Mouse (Mus musculus) right cerebral cortex, postnatal 25 days (tissue): ENCODE results near the gene Hes1.

ENCODE experiments used
- DNase-seq: peaks from one replicate; pipeline ENCODE4 v3.0.0; 2022

Hes1 gene

DNA sequence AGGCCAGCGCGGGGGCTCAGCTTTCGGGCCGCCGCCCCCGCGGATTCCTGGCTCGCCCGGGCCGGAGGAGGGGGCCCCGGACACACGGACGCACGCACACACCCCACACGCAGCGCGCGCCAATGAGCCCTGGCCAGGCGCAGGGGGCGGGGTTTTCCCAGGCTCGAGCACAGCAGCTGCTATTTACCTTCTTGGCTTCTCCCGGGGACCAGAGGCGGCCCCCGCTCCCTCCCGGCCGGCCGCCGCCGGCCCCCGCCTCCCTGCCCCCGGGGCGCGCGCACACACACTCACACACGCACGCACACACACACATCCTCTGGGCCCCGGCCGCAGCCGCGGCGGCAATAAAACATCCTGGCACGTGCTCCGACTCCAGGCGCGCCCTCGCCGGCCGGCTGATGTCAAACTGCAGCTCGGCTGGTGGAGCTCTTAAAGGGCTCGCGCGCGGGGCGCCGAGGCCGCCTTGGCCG is at the start of gene Hes1:
TSS of gene Hes1 (plus strand) at position 401 of the 470 bp plus-strand sequence.
- peak; percentile 82 for DNase-seq

DNA sequence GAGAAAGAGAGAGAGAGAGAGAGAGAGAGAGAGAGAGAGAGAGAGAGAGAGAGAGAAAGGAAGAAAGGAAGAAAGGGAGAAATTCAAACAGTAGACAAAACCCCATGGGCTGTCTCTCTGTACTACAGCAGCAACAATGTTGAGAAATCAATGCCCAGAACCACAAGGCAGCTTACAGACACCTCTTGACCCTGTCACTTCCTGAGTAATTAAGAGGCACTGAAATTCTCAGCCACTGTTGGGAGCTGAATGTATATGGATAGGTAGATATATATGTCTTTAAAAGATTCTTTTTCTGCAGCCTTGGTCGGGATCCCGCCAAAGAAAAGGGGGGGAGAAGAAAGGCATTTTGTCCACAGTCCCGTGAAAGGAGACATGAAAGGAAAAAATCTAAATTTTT is 48.1 kb upstream of the Hes1 start:
- no peak for DNase-seq

DNA sequence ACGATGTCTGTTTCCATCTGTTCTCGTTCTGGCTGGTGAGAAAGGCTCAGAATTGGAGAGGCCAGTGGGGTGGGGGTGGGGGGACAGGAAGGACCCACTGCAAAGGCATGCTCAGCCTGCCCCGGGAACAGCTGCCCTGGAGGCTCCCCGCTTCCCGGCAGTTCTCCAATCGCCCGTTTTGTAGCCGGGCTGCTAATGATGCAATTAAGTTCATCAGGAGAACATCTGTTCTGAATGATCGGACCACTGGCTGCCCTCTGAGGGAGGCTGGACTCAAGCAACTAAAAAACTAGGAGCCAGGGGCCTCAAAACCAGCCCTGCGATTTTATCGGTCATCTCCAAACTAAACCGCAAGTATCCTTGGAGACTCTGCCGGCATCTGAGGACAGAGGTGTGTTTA is 44.1 kb upstream of the Hes1 start:
- no peak for DNase-seq

DNA sequence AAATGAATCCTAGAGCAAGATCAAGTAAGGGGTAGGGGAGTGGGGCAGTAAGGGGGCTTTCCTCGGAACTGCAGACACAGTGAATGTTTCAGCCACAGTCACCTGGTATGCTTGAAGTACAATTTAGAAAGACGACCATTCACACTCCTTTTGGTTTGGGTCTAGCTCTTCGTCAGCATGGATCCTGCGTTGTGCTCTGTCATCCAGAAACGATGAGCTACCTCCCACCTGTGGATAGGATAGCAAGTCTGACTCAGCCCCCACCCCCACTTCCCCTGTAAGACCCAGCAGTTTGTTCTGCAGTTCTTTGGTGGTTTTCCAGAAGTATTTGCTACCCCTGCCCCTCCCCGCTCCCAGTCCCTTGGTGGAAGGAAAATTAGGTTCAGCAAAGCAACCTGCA is 41.8 kb upstream of the Hes1 start:
- DNase-seq, result peak; percentile 30

DNA sequence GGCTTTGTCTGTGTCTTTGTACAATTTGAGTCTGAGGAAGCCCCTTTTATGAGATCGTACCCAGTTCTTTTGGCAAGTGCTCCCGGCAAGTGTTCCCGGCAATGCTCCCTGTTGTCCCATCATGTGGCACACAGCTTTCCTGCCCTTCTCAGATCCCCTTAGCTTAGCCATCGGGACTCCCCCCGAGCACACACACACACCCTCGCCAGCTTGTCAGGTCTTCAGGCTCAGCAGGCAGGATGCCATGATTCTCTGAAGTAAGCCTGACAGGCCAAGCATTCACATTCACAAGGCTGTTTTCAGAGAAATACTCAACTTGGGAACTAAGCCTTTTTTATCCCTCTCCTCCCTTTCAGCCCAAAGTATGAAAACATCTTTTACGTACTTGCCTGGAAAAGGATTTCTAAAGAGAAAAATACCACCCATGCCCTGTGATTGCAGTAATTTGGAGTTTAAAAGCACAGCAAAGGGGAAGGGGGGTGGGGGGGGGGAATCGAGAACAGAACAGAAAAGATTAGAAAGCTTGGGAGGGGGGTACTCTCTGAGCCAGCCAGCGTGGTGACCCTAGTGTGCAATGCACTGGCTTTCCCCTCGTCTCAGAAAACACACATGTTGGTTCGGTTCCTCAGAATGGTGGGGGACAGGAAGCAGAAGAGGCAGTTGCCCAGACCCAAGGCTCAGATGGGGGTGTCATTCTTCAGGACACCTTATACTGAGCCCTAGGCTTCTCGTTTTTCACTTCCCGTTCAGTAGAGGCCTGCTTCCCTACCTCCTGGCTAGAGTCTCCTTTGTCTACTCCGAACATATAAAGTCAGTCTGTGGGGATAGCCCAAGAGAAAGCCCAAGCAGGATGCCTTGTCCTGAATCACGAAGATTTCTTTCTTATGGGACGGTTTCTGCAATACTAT is 41.0 kb upstream of the Hes1 start:
- peak; percentile 13 for DNase-seq

DNA sequence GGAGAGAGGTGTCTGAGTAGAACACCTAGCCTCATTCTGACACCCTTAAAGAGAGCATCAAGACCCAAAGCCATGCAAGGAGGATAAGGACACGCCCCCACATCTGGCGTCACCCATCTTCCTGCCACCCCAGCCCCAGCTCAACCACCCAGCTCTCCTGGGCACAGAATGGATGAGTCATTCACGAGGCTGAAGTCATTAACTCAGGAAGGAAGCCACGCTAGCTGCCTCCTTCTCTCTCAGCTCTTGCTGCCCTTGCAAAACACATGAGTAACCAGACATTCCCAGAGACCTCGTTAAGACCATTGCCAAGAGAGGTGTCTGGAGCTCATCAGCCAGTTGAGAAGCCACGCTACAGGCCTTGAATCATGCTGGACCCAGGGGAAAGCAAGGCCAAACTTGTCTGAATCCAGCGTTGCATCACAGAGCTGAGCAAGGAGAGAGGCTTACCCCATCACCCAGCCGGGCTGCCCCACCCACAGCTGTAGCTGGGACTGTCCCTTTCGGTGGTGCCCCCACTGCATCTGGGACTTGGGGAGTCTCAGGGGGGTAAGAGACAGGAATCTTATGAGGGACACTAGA is 39.4 kb upstream of the Hes1 start:
- DNase-seq, result peak; percentile 43

DNA sequence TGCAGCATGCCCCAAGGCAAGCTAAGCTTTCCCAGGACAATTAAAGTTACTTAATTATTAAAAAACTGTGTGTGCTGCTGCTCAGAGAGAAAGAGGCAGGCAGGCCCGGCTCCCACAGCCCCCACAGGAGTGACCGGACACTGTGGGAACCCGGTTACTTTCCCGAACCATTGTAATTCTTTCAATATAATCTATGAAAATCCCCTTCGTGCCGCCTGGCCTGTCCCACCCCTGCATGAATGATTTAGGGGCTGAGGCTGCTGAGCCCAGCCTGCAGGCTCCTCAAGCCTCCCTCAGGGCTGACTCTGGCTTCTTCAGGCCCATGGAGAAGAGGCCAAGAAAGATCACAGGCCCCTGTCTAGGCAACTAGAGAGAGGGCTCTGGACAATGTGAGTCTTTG is 36.0 kb upstream of the Hes1 start:
- no peak for DNase-seq

DNA sequence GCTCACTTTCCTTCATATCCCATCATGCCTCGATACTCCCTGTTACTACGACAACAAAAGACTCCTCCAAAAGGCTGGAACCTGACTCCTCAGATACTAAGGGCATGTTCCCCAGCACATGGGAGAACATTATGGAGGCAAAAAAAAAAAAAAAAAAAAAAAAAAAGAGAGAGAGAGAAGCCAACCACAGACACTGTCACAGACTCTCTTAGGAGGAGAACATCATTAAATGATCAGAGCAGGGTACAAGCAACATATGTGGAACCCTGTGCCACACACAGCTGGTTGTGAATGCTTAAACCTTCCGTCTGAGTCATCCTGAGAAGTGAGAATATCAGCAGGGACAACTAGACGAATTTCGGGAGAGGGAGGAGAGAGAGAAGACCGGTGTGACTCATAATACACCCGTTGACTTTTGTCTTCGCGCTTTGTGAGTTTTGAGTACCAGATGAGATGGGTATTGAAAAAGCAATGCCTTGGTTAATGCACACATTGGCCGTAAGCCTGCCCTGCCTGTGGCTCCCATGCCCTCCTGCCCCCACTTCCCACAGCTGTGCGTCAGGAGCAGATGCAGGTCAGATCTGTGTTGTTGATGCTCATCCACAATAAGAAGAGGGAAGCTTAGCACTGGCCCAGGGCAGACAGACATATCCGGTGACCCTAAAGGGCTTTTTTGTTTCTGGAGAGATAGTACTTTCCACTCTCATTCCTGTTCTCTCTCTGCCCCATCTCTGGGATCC is 34.8 kb upstream of the Hes1 start:
- DNase-seq, result no peak

DNA sequence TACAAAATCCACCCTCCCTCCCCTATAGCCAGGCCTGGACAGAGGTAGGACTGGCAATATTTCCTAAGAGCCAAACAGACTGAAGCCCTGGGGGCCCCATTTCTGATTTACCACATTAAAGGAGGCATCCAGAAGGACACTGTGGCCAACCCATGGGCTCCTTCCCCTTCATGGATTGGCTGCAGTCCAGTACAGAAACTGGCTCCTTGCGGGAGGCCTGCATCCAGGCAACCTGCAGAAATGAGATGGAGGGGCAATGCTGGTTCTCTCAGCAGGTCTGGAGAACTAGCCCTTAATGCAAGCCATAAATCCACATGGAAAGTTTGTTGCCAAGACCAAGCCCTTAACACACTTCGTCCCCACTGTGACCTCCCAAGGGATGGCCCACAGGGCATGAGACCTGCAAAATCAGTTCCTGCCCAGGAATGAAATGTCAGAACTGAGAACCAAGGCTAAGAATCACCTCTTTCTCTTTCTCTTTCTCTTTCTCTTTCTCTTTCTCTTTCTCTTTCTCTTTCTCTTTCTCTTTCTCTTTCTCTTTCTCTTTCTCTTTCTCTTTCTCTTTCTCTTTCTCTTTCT is 31.8 kb upstream of the Hes1 start:
- DNase-seq, result no peak

DNA sequence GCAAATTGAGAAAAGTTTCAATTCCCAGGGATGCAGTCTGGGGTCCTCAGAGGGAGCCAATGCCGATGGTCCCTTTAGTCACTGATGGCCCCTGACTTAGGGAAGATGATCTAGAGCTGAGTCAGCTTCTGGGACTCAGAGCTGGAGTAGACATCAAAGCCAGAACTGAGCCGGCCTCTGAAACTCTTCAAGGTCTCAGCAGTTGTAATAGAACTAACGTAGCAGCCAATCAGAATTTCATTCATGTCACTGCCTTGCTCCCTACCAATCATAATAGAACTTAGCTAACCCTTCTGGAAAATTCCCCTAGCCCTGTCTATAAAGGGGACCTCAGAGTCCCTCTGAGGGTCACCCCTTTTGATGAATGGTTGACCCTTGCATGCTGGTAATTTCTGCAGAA is 30.8 kb upstream of the Hes1 start:
- DNase-seq, result no peak

DNA sequence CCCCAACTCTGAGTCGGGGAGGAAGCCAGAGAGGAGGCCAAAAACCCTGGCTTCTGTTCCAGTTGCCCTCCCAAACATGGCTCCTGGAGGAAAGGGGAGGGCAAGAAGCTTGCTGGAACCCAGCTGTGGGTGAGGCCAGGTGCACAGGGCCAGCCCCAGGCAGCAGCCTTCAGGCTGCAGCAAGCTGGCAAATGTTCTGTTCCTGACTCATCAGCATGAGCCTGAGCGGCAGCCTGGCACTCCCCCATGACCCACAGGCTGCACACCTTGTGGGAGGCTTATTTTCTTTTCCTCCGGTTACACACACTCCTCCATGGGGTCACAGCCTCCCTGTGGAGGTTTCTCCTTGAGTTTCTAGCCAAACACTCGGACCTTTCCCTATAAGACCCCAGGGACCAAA is 30.2 kb upstream of the Hes1 start:
- DNase-seq, result no peak

DNA sequence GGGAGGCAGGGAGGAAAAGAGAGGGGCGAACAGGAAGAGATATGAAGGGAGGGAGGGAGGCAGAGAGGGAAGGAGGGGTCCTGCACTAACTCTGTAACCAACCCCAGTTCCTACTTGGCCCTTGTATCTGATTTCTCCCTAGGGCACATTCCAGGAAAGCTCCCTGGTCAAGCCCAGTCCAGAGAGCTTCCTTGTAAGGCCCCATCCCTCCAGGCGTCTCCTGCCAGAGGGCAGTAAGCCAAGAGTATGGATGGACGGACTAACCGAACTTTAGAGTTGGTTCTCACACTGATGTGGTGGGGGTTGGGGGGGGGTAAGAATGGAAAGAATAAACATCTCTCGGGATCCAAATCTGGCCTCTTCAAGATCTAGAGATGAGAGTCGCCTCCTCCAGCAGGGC is 29.7 kb upstream of the Hes1 start:
- DNase-seq, result no peak

DNA sequence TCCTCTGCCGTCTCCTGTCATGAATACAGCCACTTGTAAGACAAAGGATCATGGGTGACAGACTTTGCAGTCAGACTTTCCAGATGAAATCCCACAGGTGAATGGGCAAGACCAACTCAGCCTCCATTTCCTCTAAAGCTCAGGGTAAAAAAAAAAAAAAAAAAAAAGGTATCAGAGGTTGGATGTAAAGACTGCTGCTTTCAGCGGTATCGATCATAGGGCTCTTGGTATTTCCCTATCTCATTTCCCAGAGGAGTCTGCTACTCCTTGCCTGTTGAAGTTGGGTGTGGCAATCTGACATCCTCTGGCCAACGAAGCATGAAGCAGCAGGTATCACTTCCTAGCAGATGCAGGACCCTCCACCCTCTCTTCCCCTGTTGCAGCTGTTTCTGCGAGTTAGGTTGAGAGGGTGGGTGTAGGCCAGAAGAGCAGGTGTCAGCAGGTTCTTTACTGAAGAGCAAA is 29.2 kb upstream of the Hes1 start:
- DNase-seq, result no peak

DNA sequence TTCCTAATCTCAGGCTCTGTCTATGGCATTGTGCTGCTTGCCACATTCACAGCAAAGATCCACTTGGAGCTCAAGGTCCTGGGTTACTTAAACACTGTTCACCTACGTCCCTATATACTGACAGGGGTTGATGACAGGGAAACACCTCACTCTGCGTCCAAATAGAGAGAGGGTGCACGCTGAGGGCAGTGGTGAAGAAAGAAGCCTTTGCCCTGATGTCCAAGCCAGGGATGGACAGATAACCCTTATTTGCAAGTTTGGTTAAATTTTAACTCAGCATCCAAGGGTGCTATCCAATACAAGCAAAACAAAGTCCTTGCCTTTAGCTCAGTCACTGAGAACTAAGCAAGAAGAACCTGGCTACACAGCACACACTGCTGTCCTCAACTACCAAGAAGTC is 28.1 kb upstream of the Hes1 start:
- no peak for DNase-seq

DNA sequence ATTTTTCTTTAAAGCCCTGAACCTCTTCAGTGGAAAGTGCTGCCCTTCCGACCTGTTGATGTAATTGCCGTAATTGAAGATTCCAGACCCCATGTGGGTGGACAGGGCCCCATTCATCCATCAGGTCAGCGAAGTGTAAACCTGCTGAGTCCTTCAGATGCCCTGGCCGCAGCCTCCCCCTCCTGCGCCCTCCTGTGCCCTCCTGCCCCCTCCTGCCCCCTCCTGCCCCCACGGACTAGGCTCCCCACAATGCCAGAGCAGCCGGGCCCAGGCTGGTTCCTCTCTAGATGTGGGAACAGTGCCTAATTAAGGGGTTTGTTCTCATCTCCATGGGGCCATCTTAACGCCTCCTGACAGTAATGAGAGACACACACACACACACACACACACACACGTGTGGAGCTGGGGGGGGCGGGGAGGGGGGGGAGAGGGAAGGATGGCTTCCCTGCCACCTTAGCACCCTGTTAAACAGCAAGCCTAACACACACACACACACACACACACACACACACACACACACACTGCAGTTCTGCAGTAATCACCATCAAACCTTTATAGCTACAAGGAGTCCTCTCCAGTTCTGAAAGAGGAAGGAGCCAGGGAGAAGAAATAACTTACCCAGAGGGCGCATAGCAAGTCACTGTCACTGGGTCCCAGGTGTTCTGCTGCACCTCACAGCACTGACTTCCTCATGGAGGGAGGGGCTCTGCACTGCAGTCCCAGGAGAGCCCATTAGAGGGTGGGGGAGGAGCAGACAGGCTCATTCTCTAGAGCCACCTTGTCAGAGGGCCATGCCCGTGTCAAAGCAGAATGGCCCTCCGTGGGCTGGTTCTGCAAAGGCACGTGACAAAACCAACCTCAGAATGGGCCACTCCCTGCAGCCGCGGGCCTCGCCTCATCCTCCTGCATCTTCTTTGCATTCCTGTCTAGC is 25.3 kb upstream of the Hes1 start:
- DNase-seq, result no peak

DNA sequence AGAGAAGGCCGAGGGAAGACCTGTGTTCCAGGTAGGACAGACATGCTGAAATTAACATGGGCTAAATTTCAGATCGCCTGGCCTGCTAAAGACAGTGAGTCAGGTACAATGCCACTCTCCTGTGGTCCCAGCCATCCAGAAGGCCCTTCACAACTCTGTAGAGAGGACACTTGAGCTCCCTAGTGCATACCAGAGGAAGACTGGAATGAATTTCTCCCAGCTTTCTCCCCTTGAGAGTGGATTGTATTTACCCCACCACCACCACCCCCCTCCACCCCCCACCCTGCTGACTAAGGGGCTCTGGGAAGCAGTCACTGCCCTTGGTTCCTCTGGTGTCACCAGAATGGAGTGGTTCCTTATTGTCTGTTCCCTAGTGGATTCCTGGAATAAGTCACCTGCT is 24.3 kb upstream of the Hes1 start:
- DNase-seq, result no peak

DNA sequence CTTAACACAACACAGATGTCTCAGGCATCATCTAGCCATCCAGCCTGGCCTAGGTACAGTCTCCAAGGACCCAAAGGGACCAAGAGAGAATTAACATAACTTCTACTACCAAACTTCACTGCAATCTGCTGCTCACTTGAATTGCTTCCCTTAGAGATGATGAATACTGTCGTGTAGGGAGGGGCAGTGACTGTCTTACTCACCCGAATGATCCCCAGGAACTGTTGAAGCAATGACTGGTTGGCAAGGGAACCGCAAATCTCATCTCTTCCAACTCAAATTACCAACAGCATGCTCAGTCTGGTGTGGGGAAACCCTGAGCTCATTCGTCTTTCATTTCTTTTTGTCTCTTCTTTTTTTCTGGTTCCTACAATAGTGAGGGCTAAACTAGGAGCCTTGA is 21.3 kb upstream of the Hes1 start:
- DNase-seq, result no peak

DNA sequence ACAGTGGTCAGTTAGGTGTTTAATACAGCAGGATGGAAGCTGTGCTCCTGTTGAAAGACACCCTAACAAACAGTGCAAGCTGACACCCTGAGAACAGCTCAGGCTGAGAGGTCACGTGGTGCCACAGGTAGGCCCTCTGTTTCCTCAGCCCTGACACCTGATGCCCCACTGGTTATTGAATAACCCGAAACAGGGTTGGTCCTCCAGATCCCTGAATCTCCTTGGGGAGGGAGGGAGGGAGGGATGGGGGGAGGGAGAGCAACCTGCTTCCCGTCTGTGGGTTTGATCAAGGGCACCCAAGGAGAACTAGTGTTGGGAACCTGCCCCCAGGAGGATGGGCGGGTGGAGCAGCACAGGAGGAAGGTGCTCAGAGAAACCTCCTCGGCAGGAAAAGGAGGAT is 18.6 kb upstream of the Hes1 start:
- no peak for DNase-seq

DNA sequence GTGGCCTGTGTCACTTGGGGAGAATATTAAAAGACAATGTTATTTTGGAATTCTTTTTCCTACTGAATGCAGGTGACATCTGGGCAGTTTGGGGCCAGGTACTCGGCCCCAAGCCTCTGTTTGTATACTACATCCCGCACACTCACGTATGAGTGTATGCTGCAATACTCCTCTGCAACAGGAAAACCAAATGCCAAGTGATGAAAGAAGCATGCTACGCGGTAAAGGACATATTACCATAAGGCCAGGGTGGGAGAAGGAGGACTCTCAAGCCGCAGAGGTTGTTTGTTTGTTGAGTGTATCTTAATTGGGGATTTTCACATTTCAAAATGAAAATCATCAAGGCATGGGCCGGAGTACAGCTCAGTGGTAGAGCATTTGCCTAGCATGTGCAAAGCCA is 17.2 kb upstream of the Hes1 start:
- no peak for DNase-seq

DNA sequence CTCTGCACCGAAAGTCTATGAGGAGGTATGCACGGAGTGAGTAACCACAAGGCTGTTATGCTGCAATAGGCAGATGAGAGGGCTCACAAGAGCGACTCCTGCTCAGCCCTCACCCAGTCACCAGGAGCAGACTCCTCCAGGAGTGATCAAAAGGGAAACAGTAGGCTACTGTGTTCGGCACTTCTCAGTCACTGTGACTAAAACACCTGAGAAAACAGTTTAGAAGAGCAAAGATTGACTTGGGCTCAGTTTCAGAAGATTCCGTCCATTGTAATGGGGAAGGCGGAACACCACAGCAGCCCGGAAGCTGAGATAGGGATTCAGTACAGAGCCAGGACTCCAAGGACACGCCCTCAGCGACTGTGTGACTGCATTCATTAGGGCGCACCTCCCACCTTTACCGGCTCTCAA is 16.8 kb upstream of the Hes1 start:
- DNase-seq, result no peak

DNA sequence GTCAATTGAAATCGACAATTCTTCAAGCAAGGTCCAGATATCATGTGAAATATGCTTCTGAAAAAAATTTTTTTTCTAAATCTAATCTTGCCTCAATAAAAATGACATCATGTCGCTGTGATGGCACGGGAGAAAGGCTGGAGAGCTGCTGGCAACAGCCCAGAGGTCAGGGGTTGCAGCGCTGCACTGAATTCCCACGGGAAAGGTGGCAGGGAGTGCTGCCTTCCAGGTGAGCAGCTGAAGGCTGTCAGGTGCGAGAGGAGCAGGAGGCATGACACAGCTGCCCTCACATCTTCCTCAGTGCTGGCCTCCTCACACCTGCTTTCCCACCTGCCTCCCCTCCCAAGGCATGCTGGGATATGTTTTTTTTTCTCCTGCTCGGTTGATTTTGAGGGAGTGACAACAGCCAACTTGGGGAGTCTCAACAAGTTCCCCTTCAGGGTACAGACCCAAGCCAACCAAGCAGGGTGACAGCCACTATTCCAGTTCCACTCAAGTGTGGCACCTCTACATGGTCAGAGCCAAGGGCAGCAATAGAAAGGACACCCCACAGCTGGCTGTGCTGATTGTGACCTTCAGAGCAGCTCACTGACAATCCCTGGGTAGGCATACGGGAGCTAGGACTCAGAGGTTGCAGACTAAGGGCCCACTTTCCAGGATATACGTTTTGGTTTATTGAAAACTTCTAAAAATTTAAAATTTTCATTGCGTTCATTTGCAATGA is 13.3 kb upstream of the Hes1 start:
- DNase-seq, result no peak

DNA sequence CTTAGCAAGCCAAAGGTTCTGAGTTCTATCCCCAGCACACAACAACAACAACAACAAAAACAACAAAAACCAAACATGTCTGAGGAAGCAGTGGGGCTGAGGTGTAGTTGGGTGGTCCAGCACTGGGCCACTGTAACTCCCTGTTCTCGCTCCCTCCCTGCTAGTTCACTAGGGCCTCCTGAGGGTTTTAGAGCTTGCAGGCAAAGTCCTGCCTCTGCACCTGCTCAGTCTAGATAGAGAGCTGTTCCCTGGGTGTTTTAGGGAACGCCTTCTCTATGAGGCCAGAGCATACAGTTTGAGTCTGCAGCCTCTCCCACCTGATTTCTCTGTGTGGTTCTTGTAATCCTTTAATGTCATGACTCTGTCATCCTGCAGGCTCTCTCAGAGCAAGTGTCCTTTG is 11.9 kb upstream of the Hes1 start:
- no peak for DNase-seq
